Mouse (Mus musculus): ENCODE results near the gene Disp1. TPM values are rescaled to one million over a fixed set of nuclear protein-coding genes. Genes with fewer than 3 reads are reported as not detected.
A peak's percentile ranks its signal among the peaks of the same experiment; 100 is the strongest.

Gene Disp1
- total RNA-seq, 2 experiments from 2014 or later = 5.7 to 10.7 TPM

DNA sequence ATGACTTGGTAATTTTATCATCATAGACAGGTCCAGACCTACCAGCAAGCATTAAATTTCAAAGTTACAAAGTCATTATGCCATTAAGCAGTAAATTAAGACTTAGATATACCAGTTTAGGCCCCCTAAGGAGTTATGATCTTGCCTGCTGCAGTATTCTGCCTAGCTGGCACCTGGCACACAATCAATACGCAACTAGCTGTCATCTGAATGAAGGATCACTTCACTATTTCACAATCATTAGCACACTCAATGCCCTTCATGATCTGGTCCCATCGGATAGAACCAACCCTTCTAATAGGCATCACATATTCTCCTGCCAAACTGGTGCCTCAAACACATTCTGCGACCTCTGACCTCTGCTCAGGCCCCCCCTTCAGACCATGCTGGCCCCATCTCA lies 14.2 kb downstream of the Disp1 start:
- ATAC-seq (ENCODE audit: poor library complexity, severe bottlenecking) = no peak

DNA sequence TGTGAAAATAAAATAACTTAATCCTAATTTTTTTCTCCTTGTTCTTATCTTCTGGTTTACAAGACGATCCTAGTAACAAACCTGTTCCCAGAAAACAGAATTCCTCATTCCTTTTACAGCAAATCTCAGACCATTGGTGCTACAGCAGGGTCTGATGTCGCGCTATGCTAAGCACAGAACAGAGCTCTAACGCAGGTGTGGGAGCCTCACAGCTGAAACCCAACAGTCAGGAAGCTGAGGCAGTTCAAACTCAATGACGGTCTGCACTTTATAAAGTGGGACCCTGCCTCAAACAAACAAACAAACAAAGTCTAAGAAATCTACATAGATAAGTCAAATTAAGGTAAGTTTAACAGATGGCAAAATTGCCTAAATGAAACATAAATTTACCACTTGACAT lies 20.4 kb downstream of the Disp1 start:
- ATAC-seq (ENCODE audit: poor library complexity, severe bottlenecking) = no peak

DNA sequence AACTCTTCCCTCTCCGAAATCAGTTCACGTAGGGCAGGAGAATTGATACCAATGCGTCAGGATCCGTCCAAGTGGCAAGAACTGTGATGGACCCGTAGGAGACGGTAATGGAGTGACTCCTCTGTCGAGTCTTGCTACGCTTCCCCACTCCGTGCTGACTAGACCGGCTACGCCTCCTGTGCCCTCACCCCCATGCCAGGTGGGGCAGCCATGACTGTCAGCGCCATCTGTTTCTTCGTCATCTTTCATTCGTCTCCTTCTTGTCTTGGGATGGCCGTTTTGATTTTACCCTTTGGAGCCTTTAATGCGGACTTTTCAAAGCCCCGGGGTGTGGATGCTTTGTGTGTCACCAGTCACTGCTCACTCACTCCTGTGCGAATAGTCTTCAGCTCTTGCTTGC lies 26.6 kb downstream of the Disp1 start:
- no peak for ATAC-seq (ENCODE audit: poor library complexity, severe bottlenecking)

DNA sequence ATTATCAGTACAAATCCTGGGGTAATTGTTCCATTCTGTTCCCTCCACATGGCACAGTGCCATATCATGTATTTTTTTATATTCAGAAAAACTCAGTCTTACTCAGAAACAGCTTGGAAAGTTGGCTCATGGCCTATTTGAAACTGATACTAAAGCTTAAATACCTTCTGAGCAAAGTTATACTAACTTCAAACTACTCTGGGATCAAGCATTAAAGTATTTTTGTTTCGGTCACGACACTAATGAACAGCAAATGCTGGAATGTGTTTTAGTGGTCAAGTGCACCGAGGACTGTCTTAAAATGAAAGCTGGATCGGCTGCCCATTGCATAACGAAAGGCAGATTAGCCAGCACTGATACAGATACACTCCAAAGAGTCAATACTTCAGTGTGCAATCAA lies 27.2 kb downstream of the Disp1 start:
- ATAC-seq (ENCODE audit: poor library complexity, severe bottlenecking) = no peak

DNA sequence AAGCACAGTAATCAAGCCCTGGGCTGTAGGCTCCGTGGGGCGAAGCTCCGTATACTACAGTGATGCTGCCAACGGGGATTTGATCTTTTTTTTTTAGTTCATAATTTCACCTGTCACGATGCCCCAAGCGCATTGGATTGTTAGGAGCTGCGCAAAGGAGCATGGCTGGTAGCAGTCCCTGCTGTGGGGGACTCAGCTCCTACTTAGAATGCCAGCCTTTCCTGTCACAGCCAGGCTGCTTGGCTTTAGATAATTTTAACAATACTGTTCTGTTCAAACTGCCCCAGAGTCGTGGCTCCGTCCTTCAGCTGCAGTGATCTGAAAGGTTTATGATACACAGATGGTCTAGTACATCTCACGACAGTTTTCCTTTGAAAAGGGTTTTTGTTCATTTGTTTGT lies 29.9 kb downstream of the Disp1 start:
- ATAC-seq (ENCODE audit: poor library complexity, severe bottlenecking) = no peak

DNA sequence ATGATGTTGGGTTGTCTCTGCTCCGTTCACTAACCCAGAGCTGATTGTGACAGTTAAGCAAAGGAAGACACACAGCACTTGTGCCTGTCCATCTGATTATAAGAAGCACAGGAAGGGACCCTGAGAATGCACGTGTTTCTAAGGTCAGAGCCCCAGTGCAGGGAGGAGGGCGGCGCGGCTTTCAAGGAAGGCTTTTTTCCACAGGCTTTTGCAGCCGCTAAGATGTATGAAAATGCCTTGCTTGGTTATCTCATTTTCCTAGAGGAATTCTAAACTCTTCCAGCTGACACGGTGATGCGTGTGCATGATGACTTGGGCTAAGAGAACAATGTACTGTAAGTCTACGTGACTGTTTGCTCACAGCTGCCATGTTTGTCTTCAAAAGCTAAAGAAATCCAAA lies 30.9 kb downstream of the Disp1 start:
- no peak for ATAC-seq (ENCODE audit: poor library complexity, severe bottlenecking)

DNA sequence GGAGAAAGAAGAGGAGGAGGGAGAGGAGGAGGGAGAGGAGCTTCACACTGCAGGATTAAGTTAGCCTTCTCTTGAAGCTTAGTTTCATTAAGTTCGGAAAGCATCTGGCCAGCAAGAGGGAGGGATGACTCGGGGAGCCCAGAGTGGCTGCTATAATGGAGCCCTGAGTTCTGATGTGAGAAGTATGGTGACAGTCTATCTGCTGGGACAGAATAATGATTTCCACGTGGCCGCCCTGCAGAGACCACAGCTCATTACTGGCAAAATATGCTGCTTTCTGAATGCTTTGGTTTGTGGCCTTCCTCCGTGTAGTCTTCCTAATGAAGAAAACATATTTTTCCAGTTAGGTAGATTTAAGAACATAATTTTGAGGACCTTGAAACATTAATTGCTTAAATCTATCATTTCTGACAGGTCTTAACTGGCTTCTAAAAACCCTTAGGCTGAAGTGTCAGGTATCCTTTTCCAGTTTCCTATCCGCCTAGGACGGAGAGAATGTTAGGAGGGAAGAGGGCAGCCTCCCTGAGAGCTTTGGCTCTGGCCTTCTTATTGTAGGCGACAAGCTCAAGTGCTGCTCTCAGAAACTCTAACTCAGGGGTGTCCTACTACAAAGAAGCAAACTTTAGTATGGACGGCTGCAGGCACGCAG lies 32.2 kb downstream of the Disp1 start:
- no peak for ATAC-seq (ENCODE audit: poor library complexity, severe bottlenecking)

DNA sequence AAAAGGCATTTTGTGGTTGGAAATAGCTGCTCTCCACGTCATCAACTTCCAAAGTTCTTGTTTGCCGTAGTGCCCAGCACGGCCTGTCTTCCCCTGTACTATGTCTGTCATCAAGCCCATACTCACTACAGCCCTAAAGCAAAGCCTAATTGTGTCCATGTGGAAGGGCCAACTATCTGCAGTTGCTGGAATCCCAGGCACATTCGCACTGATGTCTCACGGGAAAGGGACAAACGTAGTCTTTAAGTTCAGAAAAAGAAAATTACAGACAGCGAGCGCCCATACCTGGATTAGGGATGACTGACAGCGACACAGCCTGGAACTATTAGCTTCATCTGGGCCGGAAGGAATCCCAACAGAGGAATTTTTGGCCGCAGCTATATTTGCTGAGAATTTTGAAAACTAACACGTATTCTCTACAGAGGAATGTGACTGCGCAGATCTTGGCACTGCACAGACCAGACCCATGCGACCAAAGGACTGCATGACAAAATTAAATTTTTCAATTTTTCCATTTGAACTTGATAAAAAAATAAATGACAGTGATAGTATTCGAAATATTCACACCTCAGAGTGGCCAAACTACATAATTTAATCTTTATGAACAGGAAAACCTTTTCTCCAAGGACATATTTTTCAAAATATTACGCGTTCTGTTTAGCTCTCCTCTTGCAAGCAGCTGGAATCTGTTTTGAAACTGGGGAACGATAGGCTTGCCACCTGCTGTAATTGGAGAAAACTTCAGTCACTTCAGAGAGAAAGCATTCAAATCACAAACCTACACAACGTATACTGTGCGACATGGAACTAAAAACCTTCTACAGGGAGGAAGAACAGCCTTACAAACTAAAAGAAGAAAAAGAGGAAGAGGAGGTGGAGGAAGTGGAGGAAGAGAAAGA lies 33.0 kb downstream of the Disp1 start:
- no peak for ATAC-seq (ENCODE audit: poor library complexity, severe bottlenecking)

DNA sequence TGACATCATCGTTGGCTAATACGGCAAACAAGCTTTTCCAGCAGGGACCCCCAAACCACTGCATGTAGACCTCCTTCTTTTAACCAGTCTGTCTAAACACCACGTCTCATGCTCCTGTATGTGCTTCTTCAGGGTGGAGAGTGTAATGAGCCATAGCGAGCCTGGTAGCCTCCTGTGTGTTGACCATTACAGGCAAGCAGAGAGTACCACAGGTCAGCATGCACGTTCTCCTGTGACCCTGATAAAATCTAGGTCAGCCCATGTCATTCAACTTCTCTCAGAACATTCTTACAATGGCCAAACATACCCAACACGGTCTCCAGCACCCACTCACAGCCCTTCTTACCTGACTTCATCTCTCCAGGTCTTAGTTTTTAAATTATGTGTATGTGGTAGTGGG lies 35.8 kb downstream of the Disp1 start:
- no peak for ATAC-seq (ENCODE audit: poor library complexity, severe bottlenecking)

DNA sequence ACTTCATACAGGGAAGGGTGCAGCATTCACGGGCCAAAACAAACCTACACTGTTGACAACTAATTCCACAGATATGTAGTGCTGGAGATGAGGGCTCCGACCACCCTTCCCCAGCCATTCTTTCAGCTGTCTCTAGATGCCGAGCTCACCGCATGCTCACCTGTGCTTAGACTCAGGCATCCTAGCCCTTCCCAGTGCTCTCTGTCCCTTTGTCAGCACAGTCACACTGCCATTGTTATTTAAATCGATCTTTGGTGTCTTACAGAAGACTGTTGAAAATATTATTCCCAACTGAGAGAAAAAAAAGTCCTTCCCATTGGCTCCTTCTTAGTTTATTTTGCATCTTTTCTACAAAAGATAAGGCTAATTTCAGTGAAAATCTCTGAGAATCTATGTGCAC lies 36.6 kb downstream of the Disp1 start:
- no peak for ATAC-seq (ENCODE audit: poor library complexity, severe bottlenecking)

DNA sequence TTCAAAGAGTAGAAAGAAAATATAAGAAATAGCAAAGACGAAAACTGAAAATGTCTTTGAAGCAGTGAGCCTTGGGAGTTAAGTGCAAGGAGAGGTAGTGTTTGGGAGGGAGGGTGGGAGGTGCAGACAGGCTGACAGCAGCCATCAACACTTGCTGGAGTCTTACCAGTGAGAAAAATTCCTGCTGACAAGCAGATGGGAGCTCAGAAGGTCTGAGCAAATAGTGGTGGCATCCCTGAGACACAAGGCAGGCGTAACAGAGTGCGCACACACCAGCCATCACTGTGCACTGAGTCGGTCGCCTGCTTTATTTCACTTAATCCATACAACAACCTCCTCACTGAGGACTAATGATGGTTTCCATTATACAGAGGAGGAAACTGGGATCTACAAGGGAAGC lies 37.8 kb downstream of the Disp1 start:
- ATAC-seq (ENCODE audit: poor library complexity, severe bottlenecking) = no peak

DNA sequence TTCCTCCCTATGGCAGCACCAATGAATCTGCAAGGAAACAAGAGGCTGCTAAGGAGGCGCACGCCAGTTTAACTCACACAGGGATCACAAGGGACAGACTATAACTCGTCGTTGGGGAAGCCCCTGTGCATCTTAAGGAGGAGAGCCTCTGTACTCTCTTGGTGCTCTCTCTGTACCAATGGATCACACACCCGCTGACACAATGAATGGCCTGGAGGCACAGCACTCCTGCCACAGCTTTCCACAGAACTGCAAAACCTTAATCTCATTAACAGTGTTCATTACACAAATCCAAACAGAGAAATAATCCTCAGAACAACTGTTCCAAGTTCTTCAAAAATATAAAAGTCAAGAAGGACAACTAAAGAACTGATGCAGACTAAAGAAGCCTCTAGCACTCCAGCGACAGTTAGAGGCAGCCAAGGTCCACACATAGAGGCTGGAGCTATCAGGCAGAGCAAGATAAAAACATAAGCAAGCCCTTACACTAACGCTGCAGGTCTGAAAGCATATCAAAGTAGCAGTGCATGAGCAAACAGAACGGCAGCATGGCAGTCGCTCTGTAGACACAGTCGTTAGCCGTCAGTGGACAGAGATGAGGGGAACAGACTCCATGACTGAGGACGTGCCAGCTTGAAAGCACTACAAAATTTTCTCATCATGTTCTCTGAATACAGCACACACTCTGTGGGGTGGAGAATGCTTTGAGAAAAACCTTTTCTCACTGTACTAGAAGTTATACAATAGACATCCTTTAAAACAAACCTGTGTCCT lies 38.5 kb downstream of the Disp1 start:
- ATAC-seq (ENCODE audit: poor library complexity, severe bottlenecking) = no peak

DNA sequence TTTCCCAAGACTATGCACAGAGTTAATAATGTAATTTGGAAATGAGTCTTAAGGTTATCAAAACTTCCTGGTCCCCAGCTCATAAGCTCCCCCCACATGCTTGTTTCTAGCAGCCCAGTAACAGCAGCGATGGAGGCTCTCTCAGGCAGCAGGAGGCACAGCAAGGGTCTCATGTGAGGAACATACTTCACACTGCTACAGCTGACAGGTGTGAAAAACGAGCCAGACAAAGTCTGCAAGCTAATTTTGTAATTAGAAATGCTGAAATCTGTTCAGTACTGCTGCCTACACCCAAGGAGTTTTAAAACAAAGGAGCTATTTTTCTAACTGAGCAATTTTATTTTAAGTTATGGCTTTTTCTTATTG lies 40.3 kb downstream of the Disp1 start:
- no peak for ATAC-seq (ENCODE audit: poor library complexity, severe bottlenecking)

DNA sequence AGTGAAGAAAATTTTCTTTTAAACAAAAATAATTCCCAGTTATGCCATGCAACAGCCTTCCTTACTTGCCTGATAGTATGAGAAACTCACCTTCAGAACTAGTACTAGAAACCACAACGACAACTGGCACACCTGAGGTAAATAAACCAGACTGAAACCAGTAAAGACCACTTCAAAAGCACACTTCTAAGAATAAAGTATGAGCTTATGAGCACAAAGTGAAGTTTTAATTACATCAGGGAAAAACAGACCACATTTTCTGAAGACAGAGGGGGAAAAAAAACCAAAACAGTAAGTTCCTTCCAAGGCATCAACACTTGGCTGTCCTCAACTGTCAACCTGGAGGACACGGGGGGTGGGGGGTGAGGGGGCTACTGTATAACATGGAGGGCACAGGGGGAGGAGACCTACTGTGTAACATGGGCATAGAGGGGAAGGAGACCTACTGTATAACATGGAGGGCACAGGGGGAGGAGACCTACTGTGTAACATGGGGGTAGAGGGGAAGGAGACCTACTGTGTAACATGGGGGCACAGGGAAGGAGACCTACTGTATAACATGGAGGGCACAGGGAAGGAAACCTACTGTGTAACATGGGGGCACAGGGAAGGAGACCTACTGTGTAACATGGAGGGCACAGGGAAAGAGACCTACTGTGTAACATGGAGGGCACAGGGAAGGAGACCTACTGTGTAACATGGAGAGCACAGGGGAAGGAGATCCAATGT lies 40.9 kb downstream of the Disp1 start:
- no peak for ATAC-seq (ENCODE audit: poor library complexity, severe bottlenecking)

DNA sequence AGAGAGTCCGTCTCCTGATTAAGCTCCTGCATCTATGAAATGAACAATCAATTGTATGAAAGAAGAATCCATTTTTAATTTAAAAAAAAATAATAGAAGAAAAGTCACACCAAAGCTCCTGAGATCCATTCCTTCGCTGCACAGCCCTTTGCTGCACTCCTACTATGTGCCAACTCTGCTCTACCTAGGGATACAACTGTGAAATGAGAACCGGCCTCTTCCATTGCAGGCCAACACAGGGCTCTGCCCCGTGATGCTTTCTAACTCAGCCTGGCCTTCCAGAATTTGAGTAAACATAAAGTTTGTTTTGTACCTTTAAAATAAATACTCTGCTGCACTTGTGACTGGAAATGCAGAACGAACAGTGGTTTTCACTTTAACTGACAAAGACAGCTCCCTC lies 42.0 kb downstream of the Disp1 start:
- ATAC-seq (ENCODE audit: poor library complexity, severe bottlenecking) = no peak

DNA sequence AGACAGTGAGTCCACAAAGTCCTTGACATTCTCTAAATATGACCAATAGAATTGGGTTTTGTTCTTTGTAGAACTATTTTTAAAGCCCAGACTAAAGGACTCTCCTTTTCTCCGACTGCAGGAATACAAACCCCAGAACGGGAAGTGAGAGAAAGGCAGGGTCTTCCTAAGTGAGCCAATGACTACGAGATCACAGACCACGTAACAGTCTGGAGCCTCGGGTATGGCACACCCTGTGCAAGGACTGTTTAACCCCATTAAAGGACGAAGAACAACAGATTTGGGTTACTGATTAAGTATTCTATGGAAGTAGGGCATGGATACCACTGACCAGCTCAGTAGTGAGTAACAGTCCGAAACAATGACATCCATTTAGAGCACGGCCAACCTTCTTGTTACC lies 46.1 kb downstream of the Disp1 start:
- ATAC-seq (ENCODE audit: poor library complexity, severe bottlenecking) = peak; percentile 74

DNA sequence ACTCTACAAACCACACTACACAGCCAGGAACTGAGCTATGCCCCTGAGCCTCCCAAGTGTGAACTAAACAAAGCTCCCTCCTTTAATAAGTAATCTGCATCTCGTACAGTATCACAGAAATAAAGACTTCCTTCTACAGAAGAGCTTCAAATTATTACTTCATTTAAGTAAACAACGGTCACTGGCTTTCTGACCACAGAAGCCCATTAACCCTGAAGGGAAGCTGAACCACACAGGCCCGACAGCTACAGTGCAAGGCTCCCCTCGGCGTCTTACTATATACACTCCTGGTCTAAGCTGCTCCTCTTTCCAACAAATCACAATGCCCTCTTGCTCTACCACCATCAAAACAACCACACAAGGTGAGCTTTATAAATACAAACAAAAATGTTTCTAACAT lies 50.2 kb downstream of the Disp1 start:
- 0 out of 2 replicates have a peak, but pooled peaks have one; percentile 4 for ATAC-seq (ENCODE audit: poor library complexity, severe bottlenecking)

DNA sequence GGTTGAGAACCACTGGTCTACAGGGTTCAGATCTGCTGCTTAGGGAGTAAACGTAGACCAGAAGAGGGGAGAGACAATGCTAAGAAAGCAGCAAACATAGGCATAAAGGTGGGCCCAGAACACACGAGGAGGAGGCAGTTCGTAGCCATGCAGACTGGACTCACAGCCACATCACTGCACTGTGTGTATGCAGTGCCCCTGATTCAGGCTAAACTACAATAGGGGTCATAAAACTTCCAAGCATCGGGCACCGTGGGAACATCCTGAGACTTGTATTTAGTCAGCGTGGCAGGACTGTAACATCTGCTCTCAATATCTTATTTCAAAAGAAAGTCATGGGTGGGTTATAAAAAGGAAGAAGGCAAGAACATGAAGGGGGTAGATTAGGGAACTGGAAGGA lies 52.9 kb downstream of the Disp1 start:
- ATAC-seq (ENCODE audit: poor library complexity, severe bottlenecking) = no peak

DNA sequence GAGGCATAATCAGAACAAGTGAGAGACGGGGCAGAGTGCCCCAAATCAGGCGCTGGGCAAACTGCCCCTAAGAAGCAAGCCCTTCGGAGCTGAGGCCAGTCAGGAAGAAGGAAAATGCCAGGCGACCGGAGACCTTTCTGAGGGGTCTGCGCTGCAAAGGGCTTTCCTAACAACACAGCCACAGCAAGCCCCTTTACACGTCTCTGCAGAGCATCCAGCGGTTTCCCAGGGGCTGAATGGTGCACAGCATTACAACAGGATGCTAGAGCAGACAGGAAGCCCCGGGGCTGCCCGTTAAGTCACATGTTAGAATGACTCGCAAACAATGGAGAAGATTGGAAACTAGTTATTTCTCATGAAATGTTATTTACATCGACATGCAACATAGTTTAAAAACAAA lies 53.5 kb downstream of the Disp1 start:
- ATAC-seq (ENCODE audit: poor library complexity, severe bottlenecking) = peak; percentile 30

DNA sequence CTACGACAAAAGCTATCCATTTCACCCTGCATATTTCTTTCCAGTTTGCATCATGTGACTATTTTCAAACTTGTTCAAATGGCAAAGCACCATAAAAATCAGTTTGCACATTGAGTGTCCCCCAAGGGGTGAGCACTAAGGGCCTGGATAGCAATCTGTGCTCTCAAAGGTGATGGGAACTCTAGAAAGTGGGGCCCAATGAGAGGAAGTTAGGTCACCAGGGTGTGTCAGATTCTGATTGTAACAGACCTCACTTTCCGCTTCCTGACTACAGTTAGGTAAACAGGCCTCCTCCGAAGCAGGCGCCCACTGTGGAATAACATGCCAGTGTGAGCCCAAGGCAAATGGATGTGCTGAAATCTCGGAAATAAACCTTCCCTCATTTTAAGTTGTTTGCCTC lies 54.6 kb downstream of the Disp1 start:
- ATAC-seq (ENCODE audit: poor library complexity, severe bottlenecking) = peak; percentile 71

DNA sequence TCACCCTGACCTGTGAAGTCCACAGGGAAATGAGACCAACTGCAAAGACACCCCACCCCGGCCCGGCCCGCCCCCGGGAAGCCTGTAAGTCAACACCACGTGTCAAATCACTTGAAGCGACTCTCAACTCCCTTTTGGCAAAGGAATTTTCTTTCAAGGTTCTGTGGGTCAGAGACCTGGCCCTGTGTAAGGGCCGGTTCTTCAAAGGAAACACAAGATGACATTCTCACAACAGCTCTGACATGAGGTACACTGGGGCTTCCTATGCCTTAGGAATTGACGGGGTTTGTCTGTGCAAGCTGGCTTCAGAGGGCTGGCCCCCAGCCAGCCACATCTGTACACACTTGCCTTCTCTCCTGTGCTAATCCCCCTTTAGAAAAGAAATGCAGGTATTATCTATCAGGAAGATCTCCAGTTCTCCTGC lies 56.7 kb downstream of the Disp1 start:
- no peak for ATAC-seq (ENCODE audit: poor library complexity, severe bottlenecking)
